Mouse (Mus musculus) midbrain, embryonic 16.5 days (tissue): ENCODE data around the gene Nutf2-ps1. TPM values are rescaled to one million over a fixed set of nuclear protein-coding genes. Genes with fewer than 3 reads are reported as not detected.

Experiments
- ATAC-seq: fragments of 200-750 bp; cut with Nextera tagmentation; 2 replicates; pipeline ENCODE4 v1.8.0; 2017; ENCODE audit warnings: moderate TSS enrichment
- H3K27ac ChIP-seq: fragments of 300-500 bp; sonication (generic); 2 replicates; pipeline ENCODE4 v1.5.1; 2014; ENCODE audit warnings: mild to moderate bottlenecking, low read length, mixed read lengths
- H3K27me3 ChIP-seq: fragments of 300-500 bp; sonication (generic); 2 replicates; pipeline ENCODE4 v1.6.1; 2014; ENCODE audit warnings: low read depth, low read length, mixed read lengths; ENCODE audit not compliant: control insufficient read depth, insufficient read depth
- H3K36me3 ChIP-seq: fragments of 300-500 bp; sonication (generic); 2 replicates; pipeline ENCODE4 v1.6.1; 2014; ENCODE audit warnings: mild to moderate bottlenecking, low read length, moderate library complexity, mixed read lengths; ENCODE audit not compliant: control insufficient read depth, insufficient read depth
- H3K4me1 ChIP-seq: fragments of 300-500 bp; sonication (generic); 2 replicates; pipeline ENCODE4 v1.6.1; 2014; ENCODE audit warnings: mild to moderate bottlenecking, low read length, mixed read lengths; ENCODE audit not compliant: control insufficient read depth, insufficient read depth
- H3K4me2 ChIP-seq: fragments of 300-500 bp; sonication (generic); 2 replicates; pipeline ENCODE4 v1.6.1; 2014; ENCODE audit warnings: mild to moderate bottlenecking, low read length, mixed read lengths
- H3K4me3 ChIP-seq: fragments of 300-500 bp; sonication (generic); 2 replicates; pipeline ENCODE4 v1.5.1; 2014; ENCODE audit warnings: low read depth, mild to moderate bottlenecking, low read length, moderate library complexity, mixed read lengths
- H3K9ac ChIP-seq: fragments of 300-500 bp; sonication (generic); 2 replicates; pipeline ENCODE4 v1.6.1; 2014; ENCODE audit warnings: low read depth, low read length, mixed read lengths
- H3K9me3 ChIP-seq: fragments of 300-500 bp; sonication (generic); replicated peaks from 2 replicates; pipeline ENCODE4 v1.6.1; 2014; ENCODE audit warnings: mild to moderate bottlenecking, low read length, mixed read lengths; ENCODE audit not compliant: control insufficient read depth, poor library complexity, severe bottlenecking
- WGBS: fragments of 180-500 bp; shearing (Covaris S2); extraction: QIAGEN DNeasy Blood & Tissue Kit; methylation state at CpG from one replicate; pipeline ENCODE4 v1.1.7; 2014; 5-methylcytosine and 5-hydroxymethylcytosine counted together
- polyA plus RNA-seq: library from polyadenylated mRNA; unstranded; fragments of >200 nt; fragmentation: Nextera tagmentation; extraction: Ambion mirVana; gene quantifications from 2 replicates; pipeline ENCODE4 v1.2.1, GENCODE M21; 2015

Nutf2-ps1 gene
- polyA plus RNA-seq, 1 experiment from 2014 or later = 212 TPM

- 76% methylated on average over 4 of the region's 4 CpGs for WGBS
- Histone ChIP-seq H3K27me3 (no peaks in the 10 kb centered on the region), H3K4me1 (no peaks in the 10 kb centered on the region), H3K4me3 (no peak overlapping the region), H3K9me3 (no peaks in the 10 kb centered on the region), H3K4me2 (no peak overlapping the region), H3K36me3 (no peaks in the 10 kb centered on the region), H3K9ac (no peak overlapping the region), H3K27ac (no peak overlapping the region)
- no peak for ATAC-seq
Measured at GRCm38 (mm10) chr19:53544923-53545561, 43.8 kb downstream of the Nutf2-ps1 start.

GRCm38 (mm10) chr19:53543602-53544001 is 45.3 kb downstream of the Nutf2-ps1 start:
- no peak overlapping the region for H3K4me3 ChIP-seq
- H3K9ac ChIP-seq = no peak overlapping the region
- no peaks in the 10 kb centered on the region for H3K27me3 ChIP-seq
- H3K4me2 ChIP-seq = no peak overlapping the region
- H3K4me1 ChIP-seq = no peaks in the 10 kb centered on the region
- H3K36me3 ChIP-seq = no peaks in the 10 kb centered on the region
- no peak overlapping the region for H3K27ac ChIP-seq
- no peak for ATAC-seq
- H3K9me3 ChIP-seq = no peaks in the 10 kb centered on the region
- 72% methylated on average over 5 of the region's 5 CpGs for WGBS

DNA sequence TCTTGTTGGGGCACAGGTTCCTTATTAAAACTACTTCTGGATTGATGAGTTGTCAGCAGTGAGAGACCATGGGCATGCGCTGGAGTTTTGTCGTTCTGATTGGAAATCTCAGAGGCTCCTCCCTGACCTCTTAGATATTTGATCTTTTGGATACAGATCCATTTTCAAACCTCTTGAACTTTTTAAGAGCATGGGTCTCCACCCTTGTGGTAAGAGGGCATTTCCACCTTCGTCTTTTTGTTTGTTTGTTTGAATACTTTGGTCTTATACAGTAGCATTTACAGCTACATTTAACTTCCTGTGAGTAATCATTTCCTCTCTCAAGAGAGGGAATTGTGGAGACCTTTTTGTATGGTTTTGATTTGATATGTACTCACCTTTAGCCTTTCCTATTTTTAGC is 49.6 kb downstream of the Nutf2-ps1 start:
- no peak for ATAC-seq
- Histone ChIP-seq H3K27me3 (no peaks in the 10 kb centered on the region), H3K9me3 (no peaks in the 10 kb centered on the region), H3K9ac (no peak overlapping the region), H3K4me2 (no peak overlapping the region), H3K4me1 (no peaks in the 10 kb centered on the region), H3K36me3 (no peaks in the 10 kb centered on the region), H3K27ac (no peak overlapping the region), H3K4me3 (no peak overlapping the region)
- WGBS = 87% methylated on average over 3 of the region's 3 CpGs

GRCm38 (mm10) chr19:53538796-53539195 is 50.1 kb downstream of the Nutf2-ps1 start:
- no peak overlapping the region for H3K9ac ChIP-seq
- H3K4me1 ChIP-seq = no peaks in the 10 kb centered on the region
- H3K4me2 ChIP-seq = no peak overlapping the region
- H3K36me3 ChIP-seq = no peaks in the 10 kb centered on the region
- 73% methylated on average over 5 of the region's 5 CpGs for WGBS
- H3K27ac ChIP-seq = no peak overlapping the region
- no peaks in the 10 kb centered on the region for H3K27me3 ChIP-seq
- H3K4me3 ChIP-seq = no peak overlapping the region
- no peaks in the 10 kb centered on the region for H3K9me3 ChIP-seq
- ATAC-seq = no peak

Other genes starting within 250 kb of the Nutf2-ps1 start
- gene Gm10197, start 217.3 kb downstream of the Nutf2-ps1 start, polyA plus RNA-seq = not detected in 2 replicates
- gene Smndc1, start 198.5 kb downstream of the Nutf2-ps1 start, polyA plus RNA-seq = 31.2 and 32.2 TPM in 2 replicates
- 2.2 and 3.0 TPM in 2 replicates for gene Dusp5, start 60.0 kb downstream of the Nutf2-ps1 start, polyA plus RNA-seq
- 55.9 and 66.5 TPM in 2 replicates for gene Smc3, start 11.3 kb upstream of the Nutf2-ps1 start, polyA plus RNA-seq
- 0.75 and 0.89 TPM in 2 replicates for gene Rbm20, start 88.2 kb upstream of the Nutf2-ps1 start, polyA plus RNA-seq